Mouse (Mus musculus) midbrain, embryonic 10.5 days (tissue): ENCODE data around the gene Tmem150c. TPM values are rescaled to one million over a fixed set of nuclear protein-coding genes. Genes with fewer than 3 reads are reported as not detected.

ENCODE experiments used
- polyA plus RNA-seq: library from polyadenylated mRNA; unstranded; fragments of >200 nt; fragmentation: Nextera tagmentation; extraction: Ambion mirVana; gene quantifications from 2 replicates; pipeline ENCODE4 v1.2.1, GENCODE M21; 2016

Tmem150c gene
- polyA plus RNA-seq, 1 experiment from 2014 or later, result 3.6 TPM

Other genes with a start within 250 kb of the Tmem150c start
- gene Hnrnpd, start 180.9 kb downstream of the Tmem150c start, polyA plus RNA-seq, result 207 and 256 TPM in 2 replicates
- gene 4930524J08Rik, start 180.7 kb downstream of the Tmem150c start, polyA plus RNA-seq, result 1.8 and 2.4 TPM in 2 replicates
- 234 and 244 TPM in 2 replicates for gene Hnrnpdl, start 120.1 kb downstream of the Tmem150c start, polyA plus RNA-seq
- 54.6 and 60.4 TPM in 2 replicates for gene Enoph1, start 119.8 kb downstream of the Tmem150c start, polyA plus RNA-seq